Mouse (Mus musculus) CH12.LX (cell line): Measurements from ENCODE around the gene Ddx39. TPM values are rescaled to one million over a fixed set of nuclear protein-coding genes. Genes with fewer than 3 reads are reported as not detected.

Experiments
- DNase-seq: peaks from one replicate; pipeline ENCODE4 v3.0.0-alpha.2; 2013; ENCODE audit errors: extremely low read depth
- H3K27ac ChIP-seq: 2 replicates; pipeline ENCODE4 v1.5.1; 2012; ENCODE audit warnings: low read depth, mild to moderate bottlenecking, control low read depth, moderate library complexity; ENCODE audit not compliant: insufficient read depth
- H3K27me3 ChIP-seq: replicated peaks from 2 replicates; pipeline ENCODE3; 2012; ENCODE audit warnings: inconsistent platforms
- H3K36me3 ChIP-seq, 2 experiments: replicated peaks in 1 of 2; 2 replicates each; pipeline versions ENCODE3 to v1.6.1; 2012; ENCODE audit warnings: inconsistent platforms in 1 of 2, low read length in 1 of 2, mild to moderate bottlenecking in 1 of 2, mixed read lengths in 1 of 2, moderate library complexity in 1 of 2; ENCODE audit not compliant: control insufficient read depth in 1 of 2, insufficient read depth in 1 of 2
- H3K4me1 ChIP-seq, 2 experiments: 2 replicates each; pipeline ENCODE4 v1.6.1; 2012; ENCODE audit warnings: inconsistent platforms in 1 of 2, moderate library complexity in 1 of 2; ENCODE audit not compliant: insufficient read depth in 2 of 2, control insufficient read depth in 1 of 2
- H3K4me2 ChIP-seq: 2 replicates; pipeline ENCODE4 v1.6.1; 2012; ENCODE audit warnings: low read depth, mild to moderate bottlenecking, control low read depth; ENCODE audit not compliant: poor library complexity, insufficient read depth, severe bottlenecking
- H3K4me3 ChIP-seq, 3 experiments: fragments of 150-350 bp in 1 of 3; sonication (generic) in 1 of 3; replicated peaks in 1 of 3; 2 replicates each; pipeline versions ENCODE3 to v1.5.1; 2011 to 2012; ENCODE audit warnings: low read depth in 2 of 3, low read length in 2 of 3, mild to moderate bottlenecking in 2 of 3, moderate library complexity in 2 of 3, control low read depth in 1 of 3, improper control_type of control experiment in 1 of 3, inconsistent platforms in 1 of 3, mixed read lengths in 1 of 3; ENCODE audit not compliant: poor library complexity in 1 of 3
- H3K79me2 ChIP-seq: replicated peaks from 2 replicates; pipeline ENCODE4 v1.6.1; 2012; ENCODE audit warnings: mild to moderate bottlenecking, moderate library complexity; ENCODE audit not compliant: control insufficient read depth, poor library complexity, insufficient read depth, severe bottlenecking; ENCODE audit errors: extremely low read depth
- H3K9ac ChIP-seq: 2 replicates; pipeline ENCODE4 v1.6.1; 2012; ENCODE audit warnings: low read depth, mild to moderate bottlenecking, control low read depth, moderate library complexity; ENCODE audit not compliant: insufficient read depth
- H3K9me3 ChIP-seq: replicated peaks from 2 replicates; pipeline ENCODE3; 2012; ENCODE audit warnings: low read length, inconsistent platforms, mixed read lengths
- BHLHE40 ChIP-seq: IDR thresholded peaks from 2 replicates; pipeline ENCODE4 v1.6.1; 2011; ENCODE audit warnings: mild to moderate bottlenecking, low read depth, low read length, improper control_type of control experiment
- CHD2 ChIP-seq: IDR thresholded peaks from 2 replicates; pipeline ENCODE4 v1.6.1; 2011; ENCODE audit warnings: low read length, improper control_type of control experiment
- CTCF ChIP-seq, 2 experiments: IDR thresholded peaks in 1 of 2; conservative IDR thresholded peaks in 1 of 2; 2 replicates each; pipeline ENCODE4 v1.5.1; 2011 to 2012; ENCODE audit warnings: low read depth in 2 of 2, low read length in 2 of 2, improper control_type of control experiment in 1 of 2, inconsistent platforms in 1 of 2, mild to moderate bottlenecking in 1 of 2, moderate library complexity in 1 of 2
- E2F4 ChIP-seq: IDR thresholded peaks from 2 replicates; pipeline ENCODE4 v1.6.1; 2011; ENCODE audit warnings: low read depth, low read length, improper control_type of control experiment; ENCODE audit not compliant: insufficient replicate concordance
- HCFC1 ChIP-seq: IDR thresholded peaks from 2 replicates; pipeline ENCODE4 v1.6.1; 2012; ENCODE audit warnings: low read depth, mild to moderate bottlenecking, inconsistent platforms, low read length, improper control_type of control experiment
- JUN ChIP-seq: IDR thresholded peaks from 2 replicates; pipeline ENCODE4 v1.6.1; 2011; ENCODE audit warnings: low read depth, mild to moderate bottlenecking, low read length, improper control_type of control experiment, moderate library complexity; ENCODE audit not compliant: insufficient read depth
- JUND ChIP-seq: conservative IDR thresholded peaks from 2 replicates; pipeline ENCODE4 v1.6.1; 2011; ENCODE audit warnings: low read depth, low read length, improper control_type of control experiment
- KAT2A ChIP-seq: IDR thresholded peaks from 2 replicates; pipeline ENCODE4 v1.6.1; 2012; ENCODE audit warnings: low read length, improper control_type of control experiment, inconsistent platforms; ENCODE audit not compliant: insufficient replicate concordance
- MYC ChIP-seq: IDR thresholded peaks from 2 replicates; pipeline ENCODE4 v1.6.1; 2011; ENCODE audit warnings: low read depth, mild to moderate bottlenecking, improper control_type of control experiment, low read length
- NRF1 ChIP-seq: IDR thresholded peaks from 2 replicates; pipeline ENCODE4 v1.6.1; 2014; ENCODE audit warnings: low read depth, mild to moderate bottlenecking, inconsistent platforms, low read length, improper control_type of control experiment, moderate library complexity
- POLR2AphosphoS2 ChIP-seq: IDR thresholded peaks from 2 replicates; pipeline ENCODE4 v1.6.1; 2011; ENCODE audit warnings: low read depth, low read length, improper control_type of control experiment
- RAD21 ChIP-seq: IDR thresholded peaks from 2 replicates; pipeline ENCODE4 v1.6.1; 2011; ENCODE audit warnings: low read depth, mild to moderate bottlenecking, low read length, improper control_type of control experiment, moderate library complexity
- SIN3A ChIP-seq: IDR thresholded peaks from 2 replicates; pipeline ENCODE4 v1.6.1; 2012; ENCODE audit warnings: low read length, improper control_type of control experiment, inconsistent platforms
- SMC3 ChIP-seq: IDR thresholded peaks from 2 replicates; pipeline ENCODE4 v1.6.1; 2011; ENCODE audit warnings: low read depth, low read length, improper control_type of control experiment
- TBP ChIP-seq: conservative IDR thresholded peaks from 2 replicates; pipeline ENCODE4 v1.6.1; 2011; ENCODE audit warnings: low read depth, low read length, improper control_type of control experiment
- UBTF ChIP-seq: IDR thresholded peaks from 2 replicates; pipeline ENCODE4 v1.6.1; 2012; ENCODE audit warnings: low read depth, mild to moderate bottlenecking, inconsistent platforms, low read length, improper control_type of control experiment, moderate library complexity
- USF1 ChIP-seq: IDR thresholded peaks from 2 replicates; pipeline ENCODE4 v1.6.1; 2014; ENCODE audit warnings: low read depth, mild to moderate bottlenecking, inconsistent platforms, low read length, improper control_type of control experiment
- USF2 ChIP-seq: conservative IDR thresholded peaks from 2 replicates; pipeline ENCODE4 v1.6.1; 2011; ENCODE audit warnings: low read depth, low read length, improper control_type of control experiment
- ZMIZ1 ChIP-seq: IDR thresholded peaks from 2 replicates; pipeline ENCODE4 v1.6.1; 2012; ENCODE audit warnings: low read depth, mild to moderate bottlenecking, inconsistent platforms, low read length, improper control_type of control experiment
- ZNF384 ChIP-seq: IDR thresholded peaks from 2 replicates; pipeline ENCODE4 v1.6.1; 2012; ENCODE audit warnings: low read depth, low read length, improper control_type of control experiment, inconsistent platforms
- dilution Hi-C: fragments of 300-500 bp; cut with MboI; formaldehyde crosslinking; loops from 2 replicates; pipeline ENCODE4 v1.14.3; 2020; ENCODE audit warnings: low sequenced_read_pairs; ENCODE audit not compliant: extremely low pct_unique_long_range_greater_than_20kb, extremely low pct_ligation_motif_present
- in situ Hi-C: fragments of 300-500 bp; cut with MboI; formaldehyde crosslinking; loops from 3 replicates; pipeline ENCODE4 v1.14.3; 2019; ENCODE audit warnings: low sequenced_read_pairs, low pct_ligation_motif_present, low pct_unique_long_range_greater_than_20kb, mixed read lengths
- polyA plus RNA-seq: library from polyadenylated mRNA; unstranded; fragments of >175 nt; gene quantifications from 2 replicates; pipeline ENCODE4 v1.2.1, GENCODE M21; 2012; ENCODE audit warnings: low read depth; ENCODE audit not compliant: insufficient read length
- total RNA-seq, 2 experiments: library from RNA; depleted of rRNA; stranded (reverse); fragments of 300-350 nt in 1 of 2; fragments of >200 nt in 1 of 2; gene quantifications; 2 replicates each; pipeline ENCODE4 v1.2.3; 2012 to 2014

Ddx39 gene
- total and polyA plus RNA-seq, 3 experiments, result 194 to 339 (median 231) TPM

- H3K79me2 ChIP-seq, result no peaks in the 10 kb centered on the region
- no peak overlapping the region for H3K4me3 ChIP-seq
- no peak for TF ChIP-seq USF1
- no peak for TF ChIP-seq E2F4
- TF ChIP-seq ZNF384, result no peak
- TF ChIP-seq, all 38 proteins: peak for 0
- no peak for DNase-seq
- Histone ChIP-seq H3K9ac (no peak overlapping the region), H3K27ac (no peak overlapping the region), H3K4me2 (no peak overlapping the region), H3K9me3 (peaks cover 11% of the 10 kb centered on the region), H3K4me1 (no peaks in the 10 kb centered on the region), H3K36me3 (peaks cover 80 to 98% of the 10 kb centered on the region in 2 experiments), H3K27me3 (no peaks in the 10 kb centered on the region)
- in situ Hi-C loops (no loop called here), dilution Hi-C loops (no loop called here)
Measured at GRCm38 (mm10) chr8:83672936-83673335, 42.0 kb upstream of the Ddx39 start.

- Histone ChIP-seq H3K79me2 (no peaks in the 10 kb centered on the region), H3K4me2 (no peak overlapping the region), H3K27me3 (no peaks in the 10 kb centered on the region), H3K36me3 (peaks cover 79 to 97% of the 10 kb centered on the region in 2 experiments), H3K27ac (no peak overlapping the region), H3K9me3 (no peaks in the 10 kb centered on the region), H3K9ac (no peak overlapping the region), H3K4me1 (no peaks in the 10 kb centered on the region), H3K4me3 (no peak overlapping the region)
- in situ Hi-C loops, result no loop called here
- DNase-seq, result no peak
- no peak for TF ChIP-seq CHD2
- TF ChIP-seq POLR2AphosphoS2, result no peak
- TF ChIP-seq JUN, result no peak
- TF ChIP-seq SMC3, result no peak
- no peak for TF ChIP-seq JUND
- TF ChIP-seq CTCF (conservative IDR thresholded peaks at IDR 0.05 in 1 of 2, IDR thresholded peaks at IDR 0.05 in 1 of 2; ENCODE audit: low read depth in 2 of 2, low read length in 2 of 2), result no peak
- no peak for TF ChIP-seq KAT2A
- no peak for TF ChIP-seq E2F4
- dilution Hi-C loops, result no loop called here
Measured at GRCm38 (mm10) chr8:83674497-83674896, 40.5 kb upstream of the Ddx39 start.

- in situ Hi-C loops (no loop called here), dilution Hi-C loops (no loop called here)
- no peak overlapping the region for H3K9ac ChIP-seq
- no peak overlapping the region for H3K4me3 ChIP-seq
- no peaks in the 10 kb centered on the region for H3K27me3 ChIP-seq
- H3K9me3 ChIP-seq, result no peaks in the 10 kb centered on the region
- DNase-seq, result no peak
- no peak overlapping the region for H3K27ac ChIP-seq
- no peak overlapping the region for H3K4me2 ChIP-seq
- H3K36me3 ChIP-seq, result peaks cover 79 to 97% of the 10 kb centered on the region in 2 experiments
- no peaks in the 10 kb centered on the region for H3K4me1 ChIP-seq
- TF ChIP-seq SIN3A, result no peak
- TF ChIP-seq TBP, result no peak
- TF ChIP-seq ZMIZ1, result no peak
- no peak for TF ChIP-seq UBTF
- TF ChIP-seq NRF1, result no peak
- TF ChIP-seq MYC, result no peak
- TF ChIP-seq KAT2A, result no peak
- TF ChIP-seq BHLHE40, result no peak
- TF ChIP-seq ZNF384, result no peak
- TF ChIP-seq HCFC1, result no peak
- TF ChIP-seq USF2, result no peak
- TF ChIP-seq RAD21, result no peak
- no peaks in the 10 kb centered on the region for H3K79me2 ChIP-seq
Measured at GRCm38 (mm10) chr8:83679866-83680265, 35.1 kb upstream of the Ddx39 start.
